Mouse (Mus musculus): ENCODE measurements around the gene Slc39a9.
A peak's percentile ranks its signal among the peaks of the same experiment; 100 is the strongest.

Slc39a9 gene

DNA sequence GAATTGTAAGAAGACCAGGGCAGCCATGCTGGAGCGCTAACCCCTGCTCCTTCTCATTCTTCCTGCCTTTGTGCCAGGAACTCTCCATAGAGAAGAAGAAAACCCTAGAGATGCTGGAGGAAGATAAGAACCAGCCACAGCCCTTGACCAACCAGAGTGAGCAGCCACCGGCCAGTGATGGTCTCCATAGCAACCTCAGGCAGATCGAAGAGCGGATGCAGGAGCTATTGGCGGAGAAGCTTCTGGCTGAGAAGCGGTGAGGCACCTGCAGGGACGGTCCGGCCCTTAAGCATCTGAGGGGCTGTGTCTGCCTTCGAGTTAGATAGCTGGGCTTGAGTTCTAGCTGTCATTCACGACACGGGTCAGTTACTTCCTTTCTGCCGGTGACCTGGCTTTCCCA, 76.8 kb downstream of the Slc39a9 start:
- DNase-seq = no peak

DNA sequence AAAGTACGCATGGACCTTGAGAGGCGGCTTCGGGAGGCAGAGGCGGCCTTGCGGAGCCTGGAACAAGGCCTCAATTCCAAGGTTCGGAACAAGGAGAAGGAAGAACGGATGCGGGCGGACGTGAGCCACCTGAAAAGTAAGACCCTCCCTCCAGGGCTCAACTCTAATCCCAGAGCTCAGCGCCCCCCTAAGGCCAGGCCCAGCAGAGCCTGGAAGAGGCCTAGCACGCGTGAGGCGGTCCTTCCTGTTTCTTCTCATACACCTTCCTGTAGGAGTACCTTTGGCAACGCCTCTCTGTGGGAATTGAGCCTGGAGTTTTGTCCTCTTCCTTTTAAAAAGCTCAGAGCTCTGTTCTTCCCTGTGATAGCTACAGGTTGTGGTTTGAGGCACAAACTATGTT, 77.8 kb downstream of the Slc39a9 start:
- DNase-seq = no peak

DNA sequence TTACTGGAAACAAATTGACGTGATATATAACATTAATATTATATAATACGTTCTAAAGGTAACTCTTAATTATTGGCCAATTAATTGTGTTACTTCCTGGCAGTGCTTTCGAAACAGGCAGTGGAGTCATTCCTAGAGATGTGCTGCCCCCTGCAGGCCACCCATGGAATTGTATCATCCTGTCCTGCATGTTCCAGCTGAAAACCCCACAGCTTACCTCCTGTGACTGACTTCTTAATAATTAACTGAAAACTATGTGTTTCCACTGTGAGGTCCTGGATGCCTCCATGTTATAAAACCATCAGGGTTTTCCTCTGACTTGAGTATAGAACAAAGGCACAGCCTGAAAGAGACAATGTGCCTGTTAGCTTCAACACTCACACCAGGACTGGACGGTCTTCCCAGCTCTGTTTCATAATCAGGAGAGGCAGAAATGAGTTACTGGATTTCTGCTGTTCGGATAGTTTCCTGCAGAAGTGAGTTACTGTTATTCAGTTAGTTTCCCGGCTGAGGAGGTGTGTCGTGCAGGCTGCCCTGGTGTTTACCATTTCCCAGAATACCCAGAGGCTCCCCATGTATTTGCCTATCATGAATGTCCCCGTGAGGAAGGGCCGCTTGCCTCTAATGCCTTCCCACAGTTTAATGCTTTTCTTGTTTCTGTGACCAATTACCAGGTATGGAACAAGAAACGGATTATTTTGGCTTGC, 81.3 kb downstream of the Slc39a9 start:
- peak; percentile 92 to 95 for DNase-seq

DNA sequence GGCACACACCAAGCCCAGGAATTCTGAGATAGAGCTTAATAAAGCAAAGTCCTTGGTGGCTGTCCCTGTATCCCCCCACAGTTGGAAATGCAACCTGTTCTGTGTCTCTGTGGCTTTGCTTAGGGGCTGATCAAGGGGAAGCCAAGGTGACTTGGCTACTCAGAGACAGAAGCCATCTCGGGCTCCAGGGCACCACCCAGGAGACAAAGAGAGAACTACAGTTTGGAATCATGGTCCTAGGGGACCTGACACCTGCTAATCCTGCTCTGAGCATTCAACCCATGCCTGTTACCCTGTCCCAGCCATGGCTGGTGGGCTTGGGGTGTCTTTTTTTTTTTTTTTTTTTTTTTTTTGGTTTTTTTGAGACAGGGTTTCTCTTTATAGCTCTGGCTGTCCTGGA, 84.5 kb downstream of the Slc39a9 start:
- DNase-seq = no peak

DNA sequence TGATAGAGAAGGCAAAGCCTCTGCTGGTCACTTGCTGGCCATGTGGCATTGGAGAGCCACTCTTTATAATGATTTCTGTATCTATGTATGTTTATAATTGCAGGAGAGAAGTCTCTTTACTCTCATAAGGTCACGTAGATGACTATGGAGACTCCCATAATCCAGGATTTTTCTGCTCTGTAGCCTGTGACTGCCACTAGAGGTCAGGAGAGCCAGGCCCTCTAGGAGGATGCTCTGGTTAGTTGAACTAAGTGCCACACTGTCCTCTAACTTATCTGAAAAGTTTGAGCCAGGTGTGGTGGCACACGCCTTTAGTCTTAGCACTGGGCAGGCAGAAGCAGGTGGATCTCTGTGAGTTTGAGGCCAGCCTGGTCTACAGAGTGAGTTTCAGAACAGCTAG, 85.1 kb downstream of the Slc39a9 start:
- DNase-seq = no peak

DNA sequence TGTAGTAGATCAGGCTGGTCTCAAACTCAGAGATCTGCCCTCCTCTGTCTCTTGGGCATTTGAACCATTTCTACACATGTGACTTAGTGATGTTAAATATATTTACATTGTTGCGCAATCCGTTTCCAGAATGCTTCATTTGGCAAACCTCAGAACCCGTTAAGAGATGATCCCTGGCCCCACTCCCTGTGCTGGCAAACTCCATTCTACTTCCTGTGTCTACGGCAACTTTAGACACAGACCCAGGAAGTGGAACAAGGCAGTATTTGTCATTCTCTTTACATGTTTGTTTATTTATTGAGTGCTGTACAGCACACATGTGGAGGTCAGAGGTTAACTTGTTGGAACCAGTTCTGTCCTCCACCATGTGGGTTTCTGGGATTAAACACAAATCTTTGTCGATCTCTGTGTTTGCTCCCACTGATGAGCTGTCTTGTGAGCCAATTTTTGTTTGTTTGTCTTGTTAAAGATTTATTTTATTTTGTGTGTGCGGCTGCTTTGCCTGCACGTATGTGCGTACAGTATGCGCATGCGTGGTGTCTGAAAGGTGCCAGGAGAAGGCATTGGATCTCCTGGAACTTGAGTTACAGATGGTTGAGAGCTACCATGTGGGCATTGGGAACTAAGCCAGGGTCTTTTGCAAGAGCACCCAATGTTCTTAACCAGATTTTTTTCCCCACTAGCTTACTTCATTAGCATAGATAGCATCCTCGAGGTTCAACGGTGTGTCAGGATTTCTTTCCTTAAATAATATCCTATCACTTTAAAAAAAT, 86.3 kb downstream of the Slc39a9 start:
- DNase-seq = no peak

DNA sequence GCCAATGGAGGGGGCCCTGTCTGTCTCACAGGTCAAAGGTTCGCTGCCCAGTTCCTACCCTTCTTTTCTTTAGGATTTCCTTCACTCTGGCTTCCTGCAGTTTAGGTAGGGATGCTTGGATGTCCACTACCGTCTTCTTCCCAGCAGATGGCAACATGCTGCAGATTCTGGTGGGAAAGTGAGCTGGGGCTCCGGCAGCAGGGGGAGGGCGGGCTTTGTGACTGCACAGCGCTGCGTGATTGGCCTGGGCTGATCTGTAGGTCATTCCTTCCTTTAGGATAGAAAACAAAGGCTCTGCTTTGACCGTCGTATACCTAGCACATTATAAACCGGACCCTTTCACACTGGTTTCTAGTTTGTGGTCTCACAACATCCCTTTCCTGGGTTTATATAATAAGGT, 86.9 kb downstream of the Slc39a9 start:
- peak; percentile 55 to 75 for DNase-seq
